Mouse (Mus musculus): ENCODE measurements around the gene Kctd19.

Gene Kctd19

GRCm38 (mm10) chr8:105359208-105359607 lies 54.1 kb downstream of the Kctd19 start:
- DNase-seq (ENCODE audit: low read depth), result no peak

- DNase-seq (ENCODE audit: low read depth), result no peak
Measured at GRCm38 (mm10) chr8:105356681-105357080, 56.6 kb downstream of the Kctd19 start.

GRCm38 (mm10) chr8:105355179-105356024 lies 57.9 kb downstream of the Kctd19 start:
- DNase-seq (ENCODE audit: low read depth), result peak; percentile 43

- DNase-seq (ENCODE audit: low read depth), result no peak
Measured at GRCm38 (mm10) chr8:105354549-105354948, 58.8 kb downstream of the Kctd19 start.

GRCm38 (mm10) chr8:105353583-105354135 lies 59.6 kb downstream of the Kctd19 start:
- no peak for DNase-seq (ENCODE audit: low read depth)

GRCm38 (mm10) chr8:105350186-105350585 lies 63.1 kb downstream of the Kctd19 start:
- no peak for DNase-seq (ENCODE audit: low read depth)

GRCm38 (mm10) chr8:105349096-105349771 lies 64.1 kb downstream of the Kctd19 start:
- no peak for DNase-seq (ENCODE audit: low read depth)

GRCm38 (mm10) chr8:105348450-105349095 lies 64.7 kb downstream of the Kctd19 start, which contains the start of gene Slc9a5:
TSS of gene Slc9a5 (plus strand) at chr8:105348843.
- peak; percentile 68 for DNase-seq (ENCODE audit: low read depth)

GRCm38 (mm10) chr8:105347428-105348221 lies 65.7 kb downstream of the Kctd19 start, which contains the start of gene Fhod1:
TSS of gene Fhod1 (minus strand) at chr8:105347953.
- peak; percentile 97 for DNase-seq (ENCODE audit: low read depth)

GRCm38 (mm10) chr8:105346611-105347427 lies 66.5 kb downstream of the Kctd19 start:
- peak; percentile 37 for DNase-seq (ENCODE audit: low read depth)

- peak; percentile 88 for DNase-seq (ENCODE audit: low read depth)
Measured at GRCm38 (mm10) chr8:105345061-105345975, 68.0 kb downstream of the Kctd19 start.

- DNase-seq (ENCODE audit: low read depth), result peak; percentile 25
Measured at GRCm38 (mm10) chr8:105343791-105344574, 69.3 kb downstream of the Kctd19 start.

GRCm38 (mm10) chr8:105342768-105343167 lies 70.5 kb downstream of the Kctd19 start:
- no peak for DNase-seq (ENCODE audit: low read depth)

- DNase-seq (ENCODE audit: low read depth), result no peak
Measured at GRCm38 (mm10) chr8:105341399-105341798, 71.9 kb downstream of the Kctd19 start.

GRCm38 (mm10) chr8:105339886-105340635 lies 73.2 kb downstream of the Kctd19 start:
- DNase-seq (ENCODE audit: low read depth), result peak; percentile 53

- peak; percentile 82 for DNase-seq (ENCODE audit: low read depth)
Measured at GRCm38 (mm10) chr8:105338992-105339391, 74.3 kb downstream of the Kctd19 start.

GRCm38 (mm10) chr8:105336373-105337130 lies 76.8 kb downstream of the Kctd19 start:
- no peak for DNase-seq (ENCODE audit: low read depth)
